Mouse (Mus musculus) heart, embryonic 10.5 days (tissue): ENCODE results near the gene Preb. TPM values are rescaled to one million over a fixed set of nuclear protein-coding genes. Genes with fewer than 3 reads are reported as not detected.

ENCODE experiments used
- DNase-seq: peaks from one replicate; pipeline ENCODE4 v3.0.0-alpha.2; 2017; ENCODE audit warnings: low spot score
- H3K27ac ChIP-seq: fragments of 300-500 bp; sonication (generic); 2 replicates; pipeline ENCODE4 v1.5.1; 2016; ENCODE audit warnings: mild to moderate bottlenecking
- H3K27me3 ChIP-seq: fragments of 300-500 bp; sonication (generic); 2 replicates; pipeline ENCODE4 v1.6.1; 2016; ENCODE audit warnings: mild to moderate bottlenecking; ENCODE audit not compliant: poor library complexity, insufficient read depth, severe bottlenecking
- H3K36me3 ChIP-seq: fragments of 300-500 bp; sonication (generic); 2 replicates; pipeline ENCODE4 v1.6.1; 2016; ENCODE audit warnings: mild to moderate bottlenecking, moderate library complexity
- H3K4me1 ChIP-seq: fragments of 300-500 bp; sonication (generic); 2 replicates; pipeline ENCODE4 v1.6.1; 2016; ENCODE audit warnings: mild to moderate bottlenecking
- H3K4me3 ChIP-seq: fragments of 300-500 bp; sonication (generic); 2 replicates; pipeline ENCODE4 v1.5.1; 2016; ENCODE audit warnings: mild to moderate bottlenecking, moderate library complexity
- H3K9me3 ChIP-seq: fragments of 300-500 bp; sonication (generic); 2 replicates; pipeline ENCODE4 v1.6.1; 2016; ENCODE audit warnings: mild to moderate bottlenecking, moderate library complexity
- WGBS: fragments of 180-500 bp; shearing (Covaris S2); methylation state at CpG from one replicate; pipeline ENCODE4 v1.1.7; 2016; 5-methylcytosine and 5-hydroxymethylcytosine counted together
- polyA plus RNA-seq: library from polyadenylated mRNA; unstranded; fragments of >200 nt; fragmentation: Nextera tagmentation; extraction: Ambion mirVana; gene quantifications from 2 replicates; pipeline ENCODE4 v1.2.1, GENCODE M21; 2016

Preb gene
- polyA plus RNA-seq, 1 experiment from 2014 or later, result 124 TPM

DNA sequence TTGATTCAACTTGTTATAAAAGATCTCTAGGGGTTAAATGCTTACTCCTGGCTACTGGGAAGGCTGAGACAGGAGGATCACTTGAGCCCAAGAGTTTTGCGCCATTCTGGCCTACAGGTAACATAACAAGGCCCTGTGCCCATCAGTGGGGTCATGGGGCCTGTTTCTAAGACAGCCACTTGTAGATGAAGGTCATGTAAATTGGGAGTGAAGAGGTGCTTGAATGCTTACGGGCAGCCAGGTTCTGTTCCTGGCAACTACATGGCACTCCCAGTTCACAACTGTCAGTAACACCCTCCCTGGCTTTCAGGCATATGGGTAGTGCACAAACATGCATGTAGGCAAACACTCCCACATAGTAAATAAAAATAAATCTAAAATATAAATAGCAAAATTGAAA, 9.2 kb downstream of the Preb start:
- H3K36me3 ChIP-seq, result peaks cover 41% of the 10 kb centered on the region
- H3K9me3 ChIP-seq, result no peaks in the 10 kb centered on the region
- H3K27me3 ChIP-seq, result 0 out of 2 replicates have a peak, but pooled peaks cover 2% of the 10 kb centered on the region
- peaks cover 16% of the 10 kb centered on the region for H3K4me1 ChIP-seq
- 80% methylated on average over 2 of the region's 2 CpGs for WGBS
- no peak overlapping the region for H3K4me3 ChIP-seq
- no peak overlapping the region for H3K27ac ChIP-seq
- DNase-seq, result no peak

DNA sequence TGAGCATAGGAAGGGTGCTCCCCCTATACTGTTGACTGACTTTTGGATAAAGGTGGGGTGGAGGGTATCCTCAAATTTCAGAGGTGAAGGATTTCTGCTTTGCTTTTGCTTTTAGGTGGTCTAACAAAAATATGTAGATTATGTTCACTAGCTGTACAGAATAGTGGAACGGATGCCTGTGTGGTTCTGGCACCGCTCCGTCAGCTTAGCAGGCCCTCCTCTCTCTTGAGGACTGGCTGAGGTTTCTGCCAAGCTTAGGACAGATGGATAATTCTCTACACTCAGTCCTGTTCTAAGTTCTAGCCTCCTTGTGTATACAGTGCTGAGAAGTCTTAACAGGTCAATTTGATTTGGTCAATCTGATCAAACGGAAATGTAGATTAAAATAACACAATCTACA, 9.7 kb downstream of the Preb start:
- Histone ChIP-seq H3K27ac (0 out of 2 replicates have a peak overlapping the region, but pooled peaks have one; percentile 77), H3K36me3 (peaks cover 37% of the 10 kb centered on the region), H3K27me3 (peaks cover 6% of the 10 kb centered on the region; the same call in 1 of the 2 replicates), H3K9me3 (no peaks in the 10 kb centered on the region), H3K4me3 (peak overlapping the region; percentile 73), H3K4me1 (peaks cover 18% of the 10 kb centered on the region)
- DNase-seq, result no peak
- WGBS, result 66% methylated on average over 4 of the region's 4 CpGs

DNA sequence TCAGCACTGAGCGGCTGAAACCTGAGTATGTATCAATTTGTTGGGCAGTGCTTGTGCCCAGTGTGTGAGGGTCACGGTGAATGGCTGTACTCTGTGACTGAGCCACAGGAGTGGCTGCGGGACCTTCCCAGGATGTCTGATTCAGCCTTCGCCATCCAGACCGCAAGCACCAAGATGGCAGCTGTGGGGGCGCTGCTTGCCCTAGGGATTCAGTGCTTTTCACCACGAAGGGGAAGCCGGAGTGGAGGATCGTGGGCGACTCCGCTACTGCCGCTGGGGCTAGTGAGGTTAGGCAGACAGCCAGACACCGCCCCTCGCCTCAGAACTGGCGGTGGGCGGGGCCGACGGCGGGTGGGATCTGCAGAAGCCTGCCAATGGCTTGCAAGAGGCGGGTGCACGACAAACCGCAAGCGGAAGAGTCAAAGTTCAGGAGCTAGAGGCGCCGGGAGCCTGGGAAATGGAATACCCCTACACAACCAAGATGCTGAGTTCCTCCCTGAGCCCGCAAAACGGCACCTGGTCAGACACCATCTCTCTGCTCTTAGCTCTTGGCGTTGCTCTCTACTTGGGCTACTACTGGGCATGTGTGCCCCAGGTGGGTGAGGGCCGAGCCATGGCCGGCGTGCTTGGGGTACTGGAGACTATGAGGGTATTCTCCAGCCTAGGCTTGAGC, 10.4 kb downstream of the Preb start:
- under 1% methylated on average over 31 of the region's 31 CpGs for WGBS

GRCm38 (mm10) chr5:30948620-30949019, 11.5 kb downstream of the Preb start:
- peaks cover 20% of the 10 kb centered on the region for H3K27me3 ChIP-seq
- no peak for DNase-seq
- WGBS, result 78% methylated on average over 5 of the region's 5 CpGs

More for the DNA sequence above, 10.4 kb downstream of the Preb start:
- H3K27me3 ChIP-seq, result peaks cover 13% of the 10 kb centered on the region
- DNase-seq, result peak; percentile 97
- H3K9me3 ChIP-seq, result no peaks in the 10 kb centered on the region
- peak overlapping the region; percentile 73 for H3K4me3 ChIP-seq
- peaks cover 30% of the 10 kb centered on the region for H3K36me3 ChIP-seq
- peak overlapping the region; percentile 77 for H3K27ac ChIP-seq
- H3K4me1 ChIP-seq, result peaks cover 25% of the 10 kb centered on the region

GRCm38 (mm10) chr5:30944956-30945781, 15.0 kb downstream of the Preb start, which contains the start of gene Cgref1:
Cgref1 (minus strand) TSS chr5:30945591.
- Histone ChIP-seq H3K27me3 (peaks cover 20% of the 10 kb centered on the region), H3K36me3 (no peaks in the 10 kb centered on the region), H3K4me3 (peak within 1 kb of the TSS; percentile 66), H3K27ac (peak within 1 kb of the TSS; percentile 84), H3K4me1 (peaks cover 21% of the 10 kb centered on the region), H3K9me3 (no peaks in the 10 kb centered on the region)
- peak; percentile 81 for DNase-seq
- 5% methylated on average over 44 of the region's 44 CpGs for WGBS

More at GRCm38 (mm10) chr5:30948620-30949019, 11.5 kb downstream of the Preb start:
- Histone ChIP-seq H3K9me3 (no peaks in the 10 kb centered on the region), H3K27ac (no peak overlapping the region), H3K4me1 (peaks cover 25% of the 10 kb centered on the region), H3K36me3 (peaks cover 18% of the 10 kb centered on the region), H3K4me3 (no peak overlapping the region)

GRCm38 (mm10) chr5:30944344-30944743, 15.8 kb downstream of the Preb start:
- no peak for DNase-seq
- Histone ChIP-seq H3K9me3 (no peaks in the 10 kb centered on the region), H3K4me1 (peaks cover 17% of the 10 kb centered on the region), H3K27me3 (peaks cover 20% of the 10 kb centered on the region), H3K4me3 (no peak overlapping the region), H3K27ac (no peak overlapping the region), H3K36me3 (no peaks in the 10 kb centered on the region)
- WGBS, result 85% methylated on average over 6 of the region's 6 CpGs

- WGBS, result 95% methylated on average over 2 of the region's 2 CpGs
- H3K4me3 ChIP-seq, result no peak overlapping the region
- DNase-seq, result no peak
- peaks cover 20% of the 10 kb centered on the region for H3K27me3 ChIP-seq
- H3K9me3 ChIP-seq, result no peaks in the 10 kb centered on the region
- peaks cover 9% of the 10 kb centered on the region; the same call in 1 of the 2 replicates for H3K4me1 ChIP-seq
- no peaks in the 10 kb centered on the region for H3K36me3 ChIP-seq
- no peak overlapping the region for H3K27ac ChIP-seq
These were observed 17.2 kb downstream of the Preb start for GRCm38 (mm10) chr5:30943004-30943403.

GRCm38 (mm10) chr5:30934725-30935461, 25.3 kb downstream of the Preb start:
- WGBS, result 88% methylated on average over 5 of the region's 5 CpGs
- Histone ChIP-seq H3K9me3 (no peaks in the 10 kb centered on the region), H3K4me3 (no peak overlapping the region), H3K4me1 (peaks cover 5% of the 10 kb centered on the region; the same call in 1 of the 2 replicates), H3K36me3 (no peaks in the 10 kb centered on the region), H3K27ac (no peak overlapping the region), H3K27me3 (no peaks in the 10 kb centered on the region; the same call in 1 of the 2 replicates)
- no peak for DNase-seq

DNA sequence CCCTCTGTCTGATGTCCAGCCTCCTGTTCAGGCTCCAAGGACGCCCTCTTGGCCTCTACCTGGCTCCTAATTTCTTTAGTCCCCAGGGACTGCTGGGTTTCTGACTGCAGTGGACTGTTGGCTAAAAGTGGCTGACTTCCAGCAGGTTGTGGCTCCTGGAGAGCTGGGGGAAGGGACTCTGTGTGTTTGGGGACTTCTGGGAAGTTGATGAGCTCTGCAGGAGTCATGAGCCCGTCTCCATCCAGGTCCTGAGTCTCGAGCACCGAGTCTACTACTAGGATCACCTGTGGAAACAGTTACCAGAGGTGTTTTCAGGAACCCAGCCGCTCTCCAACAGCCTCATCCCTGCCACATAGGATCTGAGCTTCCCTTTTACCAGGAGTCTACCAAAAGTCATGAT, 26.5 kb downstream of the Preb start:
- no peaks in the 10 kb centered on the region for H3K36me3 ChIP-seq
- WGBS, result 70% methylated on average over 5 of the region's 5 CpGs
- H3K4me3 ChIP-seq, result no peak overlapping the region
- H3K27me3 ChIP-seq, result no peaks in the 10 kb centered on the region; the same call in 1 of the 2 replicates
- peaks cover 5% of the 10 kb centered on the region; the same call in 1 of the 2 replicates for H3K4me1 ChIP-seq
- H3K27ac ChIP-seq, result no peak overlapping the region
- no peak for DNase-seq
- H3K9me3 ChIP-seq, result no peaks in the 10 kb centered on the region

GRCm38 (mm10) chr5:30931378-30931777, 28.8 kb downstream of the Preb start:
- 66% methylated on average over 4 of the region's 4 CpGs for WGBS
- H3K27ac ChIP-seq, result no peak overlapping the region
- no peak for DNase-seq
- no peaks in the 10 kb centered on the region for H3K9me3 ChIP-seq
- no peaks in the 10 kb centered on the region for H3K36me3 ChIP-seq
- no peak overlapping the region for H3K4me3 ChIP-seq
- H3K27me3 ChIP-seq, result no peaks in the 10 kb centered on the region; the same call in 1 of the 2 replicates
- H3K4me1 ChIP-seq, result peaks cover 5% of the 10 kb centered on the region; the same call in 1 of the 2 replicates

DNA sequence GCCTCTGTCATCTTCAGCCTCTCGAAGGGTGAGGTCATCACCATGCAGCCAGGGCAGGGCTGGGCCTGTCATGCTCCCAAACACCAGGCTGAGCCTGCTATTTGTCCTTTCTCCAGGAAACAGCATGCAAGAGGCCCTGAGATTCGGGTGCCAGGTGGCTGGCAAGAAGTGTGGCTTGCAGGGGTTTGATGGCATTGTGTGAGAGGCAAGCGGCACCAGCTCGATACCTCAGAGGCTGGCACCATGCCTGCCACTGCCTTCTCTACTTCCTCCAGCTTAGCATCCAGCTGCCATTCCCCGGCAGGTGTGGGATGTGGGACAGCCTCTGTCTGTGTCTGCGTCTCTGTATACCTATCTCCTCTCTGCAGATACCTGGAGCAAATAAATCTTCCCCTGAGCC, 29.3 kb downstream of the Preb start:
- no peak overlapping the region for H3K4me3 ChIP-seq
- H3K27ac ChIP-seq, result no peak overlapping the region
- no peak for DNase-seq
- no peaks in the 10 kb centered on the region for H3K36me3 ChIP-seq
- peaks cover 5% of the 10 kb centered on the region; the same call in 1 of the 2 replicates for H3K4me1 ChIP-seq
- no peaks in the 10 kb centered on the region; the same call in 1 of the 2 replicates for H3K27me3 ChIP-seq
- H3K9me3 ChIP-seq, result no peaks in the 10 kb centered on the region
- WGBS, result 78% methylated on average over 6 of the region's 6 CpGs

- 51% methylated on average over 4 of the region's 4 CpGs for WGBS
- no peaks in the 10 kb centered on the region for H3K9me3 ChIP-seq
- no peak overlapping the region for H3K4me3 ChIP-seq
- no peak for DNase-seq
- H3K4me1 ChIP-seq, result peaks cover 5% of the 10 kb centered on the region; the same call in 1 of the 2 replicates
- no peaks in the 10 kb centered on the region; the same call in 1 of the 2 replicates for H3K27me3 ChIP-seq
- no peak overlapping the region for H3K27ac ChIP-seq
- no peaks in the 10 kb centered on the region for H3K36me3 ChIP-seq
These were observed 30.0 kb downstream of the Preb start for GRCm38 (mm10) chr5:30930121-30930520.
